Mouse (Mus musculus) T-helper 2 cell (primary cell): ENCODE data around the gene Fam3a.
"Not testable (repeated sequence)": the region's sequence is repeated elsewhere in the genome, so short reads cannot be mapped to it uniquely, and the experiment has no call there.

ENCODE experiments used
- in situ Hi-C: fragments of 300-600 bp; cut with MboI, MseI; formaldehyde crosslinking; loops from one replicate; pipeline ENCODE4 v1.15.1; 2025; ENCODE audit warnings: high pct_unique_total_duplicates

Fam3a gene

DNA sequence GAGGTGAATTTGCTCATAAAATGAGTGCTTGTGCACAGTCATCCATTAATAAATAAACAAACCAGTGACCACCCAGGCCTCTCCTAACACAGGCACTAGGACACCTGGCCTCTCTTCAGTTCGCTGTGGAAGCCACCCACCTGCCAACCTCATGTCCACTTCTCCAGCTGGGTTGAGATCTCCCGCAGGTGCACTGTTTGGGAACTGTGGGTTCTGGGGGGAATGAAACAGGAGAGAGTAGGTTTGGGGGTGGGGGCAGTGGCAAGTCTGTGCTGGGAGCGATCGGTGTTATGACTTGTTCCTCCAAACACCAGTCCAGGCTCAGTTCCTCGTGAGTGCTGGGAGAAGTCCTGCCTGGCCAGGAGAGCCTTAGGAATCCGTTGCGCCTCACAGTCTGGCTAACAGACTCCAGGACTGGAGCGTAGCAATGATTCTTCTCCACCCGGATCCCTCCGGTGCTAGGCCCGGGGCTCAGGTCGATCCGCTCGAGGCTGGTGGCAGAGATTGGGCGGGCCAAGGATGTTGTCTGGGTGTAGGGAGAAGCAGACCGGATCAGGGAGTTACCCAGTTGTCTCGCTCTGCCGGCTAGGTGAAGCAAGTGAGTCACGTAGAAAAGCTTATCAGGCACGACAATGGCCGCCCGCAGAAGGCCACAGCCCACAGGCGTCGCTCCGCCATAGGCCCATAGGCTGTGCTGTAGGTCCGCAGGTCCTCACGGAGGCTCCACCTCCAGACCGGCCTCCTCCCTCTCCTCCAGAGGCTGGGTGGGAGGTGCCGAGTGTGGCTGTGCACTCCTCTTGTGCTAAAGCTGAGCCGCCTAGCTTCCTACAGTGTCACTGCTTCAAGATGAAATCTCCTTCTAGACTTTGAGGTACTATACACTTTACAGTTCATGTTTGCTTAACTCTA lies at the start of gene Fam3a, which contains the start of gene Ikbkg:
Gene Fam3a (minus strand): TSS at position 738 of the 909 bp plus-strand sequence.
Gene Ikbkg (plus strand): TSS at position 756 of the 909 bp plus-strand sequence.
- in situ Hi-C loops = no loop called here

DNA sequence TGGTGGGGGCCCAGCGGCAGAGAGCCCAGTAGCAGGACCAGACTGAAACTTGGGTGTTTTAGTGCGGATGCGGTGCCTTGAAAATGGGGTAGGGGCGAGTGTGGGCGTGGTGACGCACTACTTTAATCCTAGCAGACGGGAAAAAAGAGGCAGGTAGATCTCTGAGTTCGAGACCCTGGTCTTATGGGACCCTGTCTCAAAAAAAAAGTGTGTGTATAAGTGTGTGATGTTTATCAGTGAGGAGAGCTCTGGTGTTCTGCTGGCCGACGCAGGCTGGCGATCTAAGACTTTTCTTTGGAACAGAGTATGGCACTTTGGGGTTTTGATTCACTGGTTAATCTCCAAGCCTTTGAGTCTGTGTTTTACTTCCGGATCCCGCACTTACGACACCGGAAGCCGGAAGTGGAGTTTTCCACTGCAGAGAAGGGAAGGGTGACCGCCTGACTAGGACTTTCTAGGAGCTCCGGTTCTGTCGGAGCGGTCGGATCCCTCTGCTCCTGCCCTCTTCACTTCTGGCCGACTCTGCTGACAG lies 36.3 kb upstream of the Fam3a start:
- in situ Hi-C loops = no loop called here

DNA sequence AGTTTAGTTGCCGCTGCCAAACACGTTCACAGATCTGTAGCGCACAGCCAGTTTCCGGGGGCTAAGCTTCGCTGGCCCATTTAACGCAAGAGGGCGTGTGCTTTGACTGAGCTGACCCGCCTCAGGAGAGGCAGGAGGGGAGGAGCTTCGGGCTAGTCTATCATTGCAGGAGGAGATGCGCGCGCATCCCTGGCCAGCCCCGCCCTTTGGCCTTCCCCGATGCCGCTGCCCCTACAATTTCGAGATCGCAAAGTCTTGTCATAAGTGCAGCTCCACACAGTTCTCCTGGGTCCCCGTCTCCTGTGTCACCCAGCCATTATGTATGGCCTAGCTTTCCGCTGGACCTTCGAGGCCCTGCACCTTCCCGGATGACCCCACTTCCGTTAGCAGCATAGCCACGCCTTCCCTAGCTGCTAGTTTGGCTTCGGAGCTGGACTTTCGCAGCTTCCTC lies 35.8 kb upstream of the Fam3a start, which contains the start of gene G6pdx:
Gene G6pdx (minus strand): TSS at position 369 of the 451 bp plus-strand sequence.
- in situ Hi-C loops = no loop called here

DNA sequence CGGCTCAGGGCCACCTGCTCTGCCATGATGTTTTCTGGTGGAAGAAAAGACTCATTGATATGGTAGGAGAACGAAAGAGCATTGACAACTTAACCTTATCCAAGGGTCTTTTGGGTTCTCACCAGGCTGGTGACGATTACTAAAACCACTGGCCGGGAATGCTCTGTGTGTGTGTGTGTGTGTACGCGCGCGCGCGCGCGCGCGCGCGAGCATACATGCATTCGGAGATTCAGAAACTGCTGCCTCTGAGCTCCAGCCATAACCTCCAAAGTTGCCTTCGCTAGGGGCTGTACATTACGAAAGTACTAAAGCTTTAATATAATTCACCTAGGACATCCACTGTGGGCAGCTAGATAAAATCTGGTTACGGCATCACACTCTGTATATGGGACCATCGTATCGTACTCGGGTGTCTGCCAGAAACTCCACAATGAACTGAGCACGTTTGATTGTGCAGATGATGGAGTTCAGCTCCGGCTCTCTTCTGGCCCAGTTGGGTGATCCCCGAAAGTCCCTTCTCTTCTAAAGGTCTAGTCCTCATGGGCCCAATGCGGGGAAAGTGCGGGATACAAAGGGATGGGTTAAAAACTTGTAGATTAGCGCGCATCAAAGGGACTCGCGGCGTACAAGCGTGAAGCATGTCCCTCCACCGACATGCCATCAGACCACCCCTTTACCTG lies 35.2 kb upstream of the Fam3a start:
- in situ Hi-C loops = no loop called here

GRCm38 (mm10) chrX:74427116-74427515 lies 34.0 kb upstream of the Fam3a start:
- in situ Hi-C loops = no loop called here

- in situ Hi-C loops = no loop called here
Observed at GRCm38 (mm10) chrX:74426256-74426655, 33.2 kb upstream of the Fam3a start.

DNA sequence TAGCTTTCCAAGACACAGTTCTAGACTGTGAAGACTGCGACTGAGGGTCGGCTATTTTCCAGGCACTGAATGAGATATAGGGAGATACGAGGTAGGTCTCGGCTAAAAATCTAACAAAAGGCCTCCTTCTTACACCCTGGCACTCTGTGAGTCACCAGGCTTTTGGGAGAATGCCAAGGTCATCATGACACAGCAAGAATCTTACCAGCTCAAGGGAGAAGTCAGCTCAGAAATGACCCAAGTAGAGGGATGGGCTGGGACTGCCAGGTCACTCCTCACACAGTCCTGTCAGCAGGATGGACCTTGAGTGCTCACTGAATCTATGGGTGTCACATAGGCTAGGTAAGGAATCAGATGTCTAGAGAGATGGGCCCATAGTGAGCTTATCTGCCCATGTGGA lies 32.1 kb upstream of the Fam3a start:
- in situ Hi-C loops = no loop called here

- in situ Hi-C loops = no loop called here
Observed at GRCm38 (mm10) chrX:74424443-74424842, 31.4 kb upstream of the Fam3a start.

DNA sequence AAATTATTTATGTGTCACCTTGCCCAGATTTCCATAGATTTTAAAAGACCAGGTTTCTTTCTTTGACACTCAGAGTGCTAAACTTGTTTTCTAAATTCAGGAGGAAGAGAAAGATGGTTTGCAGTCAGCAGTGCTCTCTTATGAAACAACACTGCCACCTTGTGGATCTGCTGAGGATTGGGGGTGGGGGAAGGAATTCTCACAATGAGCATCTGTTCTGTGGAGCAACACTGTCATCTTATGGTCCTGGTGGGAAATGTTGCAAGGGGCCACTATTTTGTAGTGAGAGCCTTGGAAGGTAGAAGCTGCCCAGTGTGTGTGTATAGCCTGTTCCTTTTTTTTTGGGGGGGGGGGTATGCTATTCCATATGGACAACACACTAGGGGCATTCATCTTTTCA lies 20.3 kb upstream of the Fam3a start:
- in situ Hi-C loops = loop anchor here (10.0 kb wide), 1 partner anchor 299 kb away; no protein-coding TSS in a partner anchor

DNA sequence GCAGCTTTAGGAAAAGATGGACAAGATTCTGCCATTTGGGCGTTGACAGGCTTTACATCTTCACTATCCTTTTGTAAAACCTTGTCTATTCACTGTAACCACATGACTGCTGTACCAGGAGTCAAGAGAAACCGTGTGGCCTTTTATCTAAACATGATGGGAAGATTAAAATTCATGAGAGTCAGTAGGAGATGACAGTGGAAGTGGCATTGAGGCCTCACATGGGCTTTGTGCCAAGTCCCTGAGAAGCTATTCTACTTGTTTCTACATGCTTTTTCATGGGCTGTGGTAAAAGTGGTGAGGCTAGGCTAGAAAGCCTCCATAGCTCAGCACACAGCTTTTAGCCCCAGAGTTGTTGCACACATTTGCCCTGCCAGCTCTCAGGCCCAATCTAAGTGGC lies 15.3 kb upstream of the Fam3a start:
- in situ Hi-C loops = no loop called here

GRCm38 (mm10) chrX:74400136-74400535 lies 7.1 kb upstream of the Fam3a start:
- in situ Hi-C loops = no loop called here

GRCm38 (mm10) chrX:74388153-74388552 lies 4.9 kb downstream of the Fam3a start:
- in situ Hi-C loops = no loop called here

DNA sequence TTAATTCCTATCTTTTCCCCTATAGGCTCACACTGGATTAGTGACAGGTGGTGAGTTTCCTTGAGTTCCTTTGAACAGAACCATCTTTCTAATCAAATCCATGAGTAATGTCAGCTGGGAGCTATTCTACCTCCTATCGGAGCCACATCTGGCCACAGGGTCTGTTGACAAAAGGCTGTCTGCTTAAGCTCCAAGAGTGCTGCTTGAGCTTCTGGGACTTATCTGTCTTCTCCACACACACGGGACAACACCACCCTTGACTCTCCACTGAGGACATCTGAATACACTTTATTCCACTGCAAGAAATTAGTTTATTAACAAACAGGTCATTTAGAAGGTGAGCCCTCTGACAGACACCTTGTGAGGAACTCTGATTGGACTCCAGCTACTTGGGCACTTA lies 8.6 kb downstream of the Fam3a start:
- in situ Hi-C loops = no loop called here

GRCm38 (mm10) chrX:74372888-74373549 lies 20.1 kb downstream of the Fam3a start, which contains the start of the genes Ubl4a and Slc10a3:
Gene Ubl4a (minus strand): TSS chrX:74373218.
Gene Slc10a3 (minus strand): TSS chrX:74373349.
- in situ Hi-C loops = no loop called here

- in situ Hi-C loops = no loop called here
Observed at GRCm38 (mm10) chrX:74368209-74368909, 24.7 kb downstream of the Fam3a start.

DNA sequence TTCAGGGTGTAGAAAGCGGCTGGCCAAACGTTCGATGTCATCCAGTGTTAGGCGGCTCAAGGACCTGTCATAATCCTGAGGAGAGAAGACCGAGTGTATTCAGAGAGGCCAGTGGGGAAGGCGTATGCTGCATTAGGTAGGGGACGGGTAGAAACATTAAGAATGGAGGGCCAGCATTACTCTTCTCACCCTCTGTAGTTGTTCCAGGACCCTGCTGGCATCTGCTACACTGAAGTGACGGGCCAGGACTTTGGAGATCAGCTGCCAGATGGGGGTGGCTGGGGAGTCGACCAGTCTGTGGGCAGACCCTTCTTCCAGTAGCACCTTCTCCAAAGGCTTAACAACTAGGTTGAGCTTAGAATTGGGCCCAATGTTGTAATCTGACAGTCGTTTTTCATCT lies 25.6 kb downstream of the Fam3a start:
- in situ Hi-C loops = no loop called here

- in situ Hi-C loops = no loop called here
Observed at GRCm38 (mm10) chrX:74359171-74359570, 33.9 kb downstream of the Fam3a start.

DNA sequence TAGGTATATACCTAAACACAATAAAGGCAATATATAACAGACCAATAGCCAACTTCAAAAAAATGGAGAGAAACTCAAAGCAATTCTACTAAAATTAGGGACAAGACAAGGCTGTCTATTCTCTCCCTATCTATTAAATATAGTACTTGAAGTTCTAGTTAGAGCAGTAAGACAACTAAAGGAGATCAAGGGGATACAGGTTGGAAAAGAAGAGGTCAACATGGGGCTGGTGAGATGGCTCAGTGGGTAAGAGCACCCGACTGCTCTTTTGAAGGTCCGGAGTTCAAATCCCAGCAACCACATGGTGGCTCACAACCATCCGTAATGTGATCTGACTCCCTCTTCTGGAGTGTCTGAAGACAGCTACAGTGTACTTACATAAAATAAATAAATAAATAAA lies 36.0 kb downstream of the Fam3a start:
- in situ Hi-C loops = not testable (repeated sequence)

GRCm38 (mm10) chrX:74353467-74353770 lies 39.7 kb downstream of the Fam3a start, which contains the start of gene Lage3:
Gene Lage3 (minus strand): TSS chrX:74353618.
- in situ Hi-C loops = no loop called here

- in situ Hi-C loops = no loop called here
Observed at GRCm38 (mm10) chrX:74352645-74353466, 40.2 kb downstream of the Fam3a start.
